Mouse (Mus musculus) testis, adult 2 months (tissue): Measurements from ENCODE around the gene Tecr.

ENCODE experiments used
- CTCF ChIP-seq: fragments of 200-500 bp; IDR thresholded peaks from 2 replicates; pipeline ENCODE4 v1.5.1; 2012; ENCODE audit warnings: low read depth, mild to moderate bottlenecking, inconsistent platforms, low read length, moderate library complexity; ENCODE audit not compliant: control insufficient read depth, insufficient read depth, insufficient replicate concordance
- POLR2A ChIP-seq: fragments of 200-500 bp; IDR thresholded peaks from 2 replicates; pipeline ENCODE4 v1.6.1; 2012; ENCODE audit warnings: low read depth, mild to moderate bottlenecking, inconsistent platforms, low read length, moderate library complexity; ENCODE audit not compliant: control insufficient read depth

GRCm38 (mm10) chr8:83577384-83577791 is 30.4 kb downstream of the Tecr start:
- TF ChIP-seq CTCF, result no peak
- no peak for TF ChIP-seq POLR2A
